Mouse (Mus musculus) right cerebral cortex, adult 18-20 months (tissue): Measurements from ENCODE around the gene Iqch.

Experiments used
- DNase-seq: peaks from one replicate; pipeline ENCODE4 v3.0.0; 2022; ENCODE audit warnings: mixed read lengths

The Iqch gene

GRCm38 (mm10) chr9:63490521-63491307, 111.6 kb downstream of the Iqch start:
- DNase-seq: no peak

- no peak for DNase-seq
These were observed 113.1 kb downstream of the Iqch start for GRCm38 (mm10) chr9:63489156-63489555.

- no peak for DNase-seq
These were observed 136.7 kb downstream of the Iqch start for GRCm38 (mm10) chr9:63465561-63465960.

GRCm38 (mm10) chr9:63462296-63462695, 140.0 kb downstream of the Iqch start:
- peak; percentile 75 for DNase-seq

DNA sequence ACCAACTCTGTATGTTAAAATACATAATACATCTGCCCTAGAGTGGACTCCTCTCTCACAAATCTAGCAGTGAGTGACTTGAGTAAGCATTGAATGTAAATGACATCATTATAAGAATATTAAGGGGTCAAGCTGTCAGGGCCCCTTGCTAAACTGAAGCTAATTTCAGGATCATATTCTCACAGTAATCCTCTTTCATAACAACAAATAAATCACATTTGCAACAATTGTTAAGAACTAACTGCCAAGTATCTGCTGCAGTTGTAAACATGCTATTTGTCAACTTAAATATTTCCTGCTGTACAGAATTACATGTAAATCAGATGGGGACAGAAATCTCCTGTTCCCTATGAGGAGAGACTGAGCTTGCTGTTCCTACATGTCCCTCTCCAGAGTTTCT, 145.9 kb downstream of the Iqch start:
- DNase-seq: no peak

DNA sequence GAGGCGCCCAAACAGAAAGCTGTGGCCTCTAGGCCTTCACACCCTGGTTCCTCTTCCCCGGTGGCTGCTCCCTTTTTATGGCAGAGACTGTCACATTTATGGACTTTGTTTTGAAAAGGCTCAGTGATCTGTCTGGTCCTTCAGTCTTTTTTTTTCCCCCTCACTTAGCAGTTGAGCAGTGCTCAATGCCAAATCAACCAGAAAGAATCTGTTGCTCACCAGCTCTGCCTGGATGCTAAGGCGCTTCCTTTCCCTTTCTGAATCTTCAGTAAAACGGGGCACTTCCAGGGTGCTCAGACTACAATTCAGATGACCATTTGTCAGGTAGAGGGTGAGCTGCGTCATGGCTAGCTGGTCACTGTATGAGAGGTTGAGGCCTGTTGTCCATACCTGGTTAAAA, 148.0 kb downstream of the Iqch start:
- DNase-seq: no peak

GRCm38 (mm10) chr9:63450531-63451030, 151.7 kb downstream of the Iqch start:
- no peak for DNase-seq

- no peak for DNase-seq
These were observed 158.6 kb downstream of the Iqch start for GRCm38 (mm10) chr9:63443695-63444094.

DNA sequence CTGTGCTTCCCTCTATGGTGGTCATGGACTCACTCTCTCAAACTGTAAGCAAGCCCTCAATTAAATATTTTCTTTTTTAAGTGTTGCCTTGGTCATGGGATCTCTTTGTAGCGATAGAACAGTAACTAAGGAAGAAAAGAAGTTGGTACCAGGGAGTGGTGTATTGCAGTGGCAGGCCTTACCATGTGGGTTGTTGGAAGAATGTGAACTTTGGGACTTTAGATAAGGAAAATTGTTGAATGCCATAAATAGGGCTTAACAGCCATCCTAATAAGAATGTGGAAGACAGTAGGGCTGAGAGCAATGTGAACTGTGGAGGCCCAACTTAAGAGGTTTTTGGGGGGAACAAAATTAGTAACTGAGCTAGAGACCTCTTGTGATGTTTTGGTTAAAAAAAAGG, 171.6 kb downstream of the Iqch start:
- no peak for DNase-seq

- DNase-seq: no peak
These were observed 181.1 kb downstream of the Iqch start for GRCm38 (mm10) chr9:63421096-63421736.

GRCm38 (mm10) chr9:63420396-63420795, 181.9 kb downstream of the Iqch start:
- DNase-seq: no peak

- no peak for DNase-seq
These were observed 202.1 kb downstream of the Iqch start for GRCm38 (mm10) chr9:63400176-63400575.

DNA sequence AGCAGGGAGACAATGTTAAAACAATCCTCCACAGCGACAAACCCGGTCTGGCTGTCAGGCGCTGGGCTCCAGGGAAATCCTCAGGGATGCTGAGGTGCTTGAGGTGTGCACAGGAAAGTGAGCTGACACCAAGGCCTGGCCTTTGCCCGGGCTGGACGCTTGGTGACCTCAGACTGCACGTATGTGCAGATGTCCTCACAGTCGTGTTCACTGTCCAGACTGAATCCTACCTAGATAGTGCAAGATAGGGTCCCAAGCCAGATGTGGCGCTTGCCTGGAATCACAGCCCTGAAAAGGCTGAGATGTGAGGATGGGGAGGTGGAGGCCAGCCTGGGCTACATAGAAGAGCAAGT, 202.9 kb downstream of the Iqch start:
- DNase-seq: no peak

- peak; percentile 95 for DNase-seq
These were observed 203.5 kb downstream of the Iqch start, which contains the start of gene 2300009A05Rik for GRCm38 (mm10) chr9:63398611-63399462. 2300009A05Rik (minus strand) TSS chr9:63399246.

DNA sequence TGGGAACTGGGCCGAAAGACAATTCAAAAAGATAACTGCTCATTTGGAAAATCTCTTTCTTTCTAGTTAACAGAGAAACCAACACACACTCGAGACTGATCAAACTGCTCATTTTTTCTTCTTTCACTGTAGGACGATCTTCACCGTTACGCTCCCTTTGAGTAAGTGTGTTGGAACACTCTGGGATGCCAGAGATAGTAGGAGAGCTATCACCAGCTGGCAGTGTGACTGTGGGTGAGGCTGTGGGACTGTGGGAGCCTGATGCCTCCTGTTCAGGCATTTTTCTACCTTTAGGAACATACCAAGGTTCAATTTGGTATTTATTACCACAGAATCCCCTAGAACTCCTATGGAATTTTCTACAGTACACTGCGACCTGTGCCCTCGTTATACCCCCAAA, 206.7 kb downstream of the Iqch start:
- peak; percentile 55 for DNase-seq

- no peak for DNase-seq
These were observed 211.0 kb downstream of the Iqch start for GRCm38 (mm10) chr9:63391307-63391706.

DNA sequence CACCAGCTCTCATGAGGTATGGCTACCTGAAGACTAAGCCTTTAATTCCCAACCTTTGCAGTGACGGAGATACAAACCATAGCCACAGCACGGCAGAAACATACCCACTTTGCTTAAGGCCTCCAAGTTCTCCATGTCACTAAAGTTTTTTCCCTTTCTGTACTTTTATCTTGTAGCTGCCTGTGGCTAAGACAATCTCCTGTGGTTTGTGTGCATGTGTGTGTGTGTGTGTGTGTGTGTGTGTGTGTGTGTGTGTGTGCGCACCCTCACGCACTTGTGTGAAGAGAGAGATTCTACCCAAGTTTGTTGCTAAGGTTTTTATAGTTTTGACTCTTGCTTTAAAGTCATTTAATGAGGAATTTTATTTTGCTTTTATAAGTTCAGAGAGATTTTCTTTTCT, 219.5 kb downstream of the Iqch start:
- DNase-seq: no peak

DNA sequence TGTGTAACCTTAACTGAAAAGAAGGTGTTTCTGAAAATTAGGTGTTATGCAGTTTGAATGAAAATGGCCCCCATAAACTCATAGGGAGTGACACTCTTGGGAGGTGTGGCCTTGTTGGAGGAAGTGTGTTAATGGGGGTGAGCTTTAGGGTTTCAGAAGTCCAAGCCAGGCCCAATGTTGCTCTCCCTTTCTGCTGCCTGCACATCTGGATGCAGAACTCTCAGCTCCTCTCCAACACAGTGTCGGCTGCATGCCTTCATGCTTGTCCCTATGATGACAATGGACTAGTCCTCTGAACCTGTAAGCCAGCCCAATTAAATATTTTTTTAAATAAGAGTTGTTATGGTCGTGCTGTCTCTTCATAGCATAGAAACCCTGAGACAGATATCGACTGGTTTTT, 222.0 kb downstream of the Iqch start:
- no peak for DNase-seq

DNA sequence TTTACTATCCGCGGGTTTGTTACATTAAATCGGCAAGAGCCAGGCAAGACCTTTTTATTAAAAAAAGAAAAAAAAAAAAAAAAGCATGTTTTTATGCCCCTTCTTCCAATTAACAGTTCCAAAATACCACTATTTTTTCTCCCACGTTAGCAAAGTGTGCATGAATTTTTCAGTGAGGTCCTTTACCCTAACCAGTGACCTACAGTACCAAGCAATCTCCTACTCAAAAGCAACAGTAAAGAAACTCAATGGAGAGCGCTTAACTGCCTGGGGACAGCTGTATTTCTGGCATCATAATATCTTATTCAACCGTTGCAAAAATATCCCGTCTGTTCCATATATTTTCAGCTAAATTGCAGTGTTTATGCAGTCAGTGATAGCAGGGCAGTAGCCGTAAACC, 224.1 kb downstream of the Iqch start:
- no peak for DNase-seq

DNA sequence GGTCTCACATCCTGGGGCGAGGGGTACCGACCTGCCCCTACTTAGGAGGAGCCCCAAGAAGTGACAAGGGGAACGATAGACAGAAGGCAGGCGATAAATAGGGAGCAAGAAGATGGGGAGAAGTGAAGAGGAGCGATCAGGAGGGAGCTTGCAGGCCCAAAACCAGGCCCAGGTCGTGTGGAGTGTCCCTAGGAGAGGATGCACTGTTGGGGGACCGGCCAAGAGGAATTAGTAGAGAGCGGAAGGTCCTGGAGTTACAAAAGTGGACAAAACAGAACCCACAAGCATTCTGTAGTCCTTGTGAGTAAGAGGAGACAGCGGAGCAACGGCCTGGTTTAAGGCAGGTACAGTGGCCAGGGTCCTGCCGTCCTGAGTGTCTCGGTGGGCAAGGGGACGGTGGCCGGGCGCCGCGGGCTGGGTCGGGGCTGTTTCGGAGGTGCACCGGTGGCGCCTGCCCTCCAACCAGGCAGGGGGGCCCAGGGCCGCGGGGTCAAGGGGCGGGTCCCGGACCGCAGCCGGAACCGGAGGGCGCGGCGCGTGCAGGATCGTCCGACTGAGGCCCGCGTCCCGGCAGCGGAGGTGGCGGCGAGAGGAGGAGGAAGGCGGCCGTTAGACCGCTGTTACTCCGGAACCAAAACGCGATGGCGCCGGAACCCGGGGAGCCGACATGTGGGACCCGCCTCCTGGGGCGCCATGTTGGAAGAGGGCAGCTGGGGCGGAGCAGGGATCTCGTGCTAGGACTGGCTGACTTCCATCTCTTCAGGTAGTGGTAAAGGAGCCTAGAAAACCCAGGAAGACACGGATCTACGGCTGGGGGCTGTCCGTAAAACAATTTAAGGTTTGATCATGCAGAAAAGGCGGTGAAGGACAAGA, 224.8 kb downstream of the Iqch start, which contains the start of gene Map2k5:
Map2k5 (minus strand) TSS at position 633 of the 873 bp plus-strand sequence.
- DNase-seq: peak; percentile 93

DNA sequence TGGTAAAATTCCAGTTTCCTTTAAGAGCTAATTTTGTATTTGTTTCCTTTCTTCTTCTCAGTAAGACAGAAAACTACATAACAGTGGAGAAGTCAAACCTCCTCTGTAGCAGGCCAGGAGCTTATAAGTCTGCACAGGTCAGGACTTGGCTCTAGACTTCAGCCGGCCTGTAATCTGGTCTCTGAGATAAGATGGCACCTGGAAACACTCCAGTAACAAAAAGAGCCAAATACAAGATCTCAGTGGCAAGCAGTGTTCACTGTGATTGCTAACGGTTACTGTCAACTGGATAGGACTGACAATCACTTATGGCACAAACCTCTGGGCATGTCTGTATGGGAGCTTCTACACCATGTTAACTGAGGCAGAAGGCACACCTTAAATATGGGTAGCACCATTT, 229.0 kb downstream of the Iqch start:
- no peak for DNase-seq

- DNase-seq: no peak
These were observed 229.8 kb downstream of the Iqch start for GRCm38 (mm10) chr9:63372541-63372940.
